Mouse (Mus musculus): Measurements from ENCODE around the gene Il11ra1. TPM values are rescaled to one million over a fixed set of nuclear protein-coding genes. Genes with fewer than 3 reads are reported as not detected.
"Not testable (repeated sequence)": the region's sequence is repeated elsewhere in the genome, so short reads cannot be mapped to it uniquely, and the experiment has no call there.

Il11ra1 gene
- polyA plus RNA-seq, 1 experiment: 24.8 TPM

DNA sequence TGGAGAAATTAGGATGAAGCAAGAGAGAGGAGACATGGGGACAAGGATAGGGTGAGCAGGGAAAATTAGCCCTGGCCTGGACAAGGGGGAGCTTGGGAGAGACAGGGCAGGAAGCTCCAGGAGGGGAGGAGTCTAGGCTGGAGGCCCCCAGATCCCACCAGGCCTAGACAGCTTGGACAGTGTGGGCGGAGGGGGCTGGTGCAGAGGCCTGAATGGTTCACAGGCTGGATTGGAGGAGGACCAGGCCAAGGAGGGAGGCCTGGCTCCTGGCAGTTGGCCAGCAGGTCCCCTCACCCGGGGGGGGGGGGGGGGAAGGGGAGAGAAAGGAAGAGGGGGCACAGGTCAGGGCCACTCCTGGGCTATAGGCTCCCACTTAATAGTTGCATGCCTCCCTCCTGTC lies 20.5 kb upstream of the Il11ra1 start:
- TF ChIP-seq CTCF (IDR thresholded peaks at IDR 0.05; ENCODE audit: extremely low read depth, insufficient read length, insufficient replicate concordance, low read depth, low read length) (no peak), POLR2A (IDR thresholded peaks at IDR 0.05; ENCODE audit: low read depth, low read length) (no peak)
- H3K27me3 ChIP-seq (ENCODE audit: control insufficient read depth, insufficient read depth, low read length): no peaks in the 10 kb centered on the region
- no peak overlapping the region for H3K27ac ChIP-seq (ENCODE audit: insufficient read depth, low read depth, low read length)
- H3K4me1 ChIP-seq (ENCODE audit: control insufficient read depth, insufficient read depth, insufficient read length, low read length): no peaks in the 10 kb centered on the region; the same call in 1 of the 2 replicates
- 82% methylated on average over 1 of the region's 2 CpGs for WGBS
- no peak overlapping the region for H3K4me3 ChIP-seq (ENCODE audit: low read depth, low read length)
- H3K36me3 ChIP-seq (ENCODE audit: control insufficient read depth, insufficient read depth, low read length): no peaks in the 10 kb centered on the region

DNA sequence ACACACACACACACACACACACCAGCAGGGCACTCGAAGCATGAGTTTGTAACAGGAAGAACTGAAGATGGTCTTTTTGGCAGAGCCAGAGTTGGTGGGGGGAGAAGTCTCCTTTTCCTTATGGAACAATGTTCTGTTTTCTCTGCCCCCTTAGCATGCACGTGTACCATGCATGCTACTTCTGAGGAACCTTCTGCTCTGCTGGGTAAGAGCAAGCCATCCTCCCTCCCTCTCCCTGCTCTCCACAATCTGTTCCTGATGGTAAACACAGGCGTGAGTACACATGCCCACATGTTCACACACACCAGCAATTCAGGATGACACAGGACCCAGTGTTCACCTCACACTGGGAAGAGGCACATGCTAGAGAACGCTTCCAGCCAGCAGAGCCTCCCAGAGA lies 18.6 kb upstream of the Il11ra1 start:
- H3K4me1 ChIP-seq (ENCODE audit: control insufficient read depth, insufficient read depth, insufficient read length, low read length): no peaks in the 10 kb centered on the region; the same call in 1 of the 2 replicates
- H3K36me3 ChIP-seq (ENCODE audit: control insufficient read depth, insufficient read depth, low read length): no peaks in the 10 kb centered on the region
- no peaks in the 10 kb centered on the region for H3K27me3 ChIP-seq (ENCODE audit: control insufficient read depth, insufficient read depth, low read length)
- TF ChIP-seq POLR2A (IDR thresholded peaks at IDR 0.05; ENCODE audit: low read depth, low read length) (no peak), CTCF (IDR thresholded peaks at IDR 0.05; ENCODE audit: extremely low read depth, insufficient read length, insufficient replicate concordance, low read depth, low read length) (no peak)
- WGBS: 38% methylated on average over 4 of the region's 4 CpGs
- H3K4me3 ChIP-seq (ENCODE audit: low read depth, low read length): no peak overlapping the region
- no peak overlapping the region for H3K27ac ChIP-seq (ENCODE audit: insufficient read depth, low read depth, low read length)

DNA sequence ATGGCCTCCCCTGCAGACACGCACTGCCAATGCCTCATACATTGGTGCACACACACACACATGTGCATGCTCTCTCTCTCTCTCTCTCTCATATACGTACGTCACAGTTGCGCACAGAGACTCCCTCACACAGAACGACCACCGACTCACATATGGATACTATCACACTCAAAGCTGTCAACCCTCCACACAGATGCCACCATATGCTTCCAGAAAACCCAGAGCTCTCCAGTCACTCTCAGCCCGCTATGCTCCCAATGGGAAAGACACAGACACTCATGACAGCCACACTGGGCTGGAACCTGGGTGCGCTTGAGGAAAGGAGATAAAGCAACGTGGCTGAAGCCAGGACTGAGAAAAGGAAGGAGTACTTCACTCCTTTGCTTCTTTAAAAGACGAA lies 17.8 kb upstream of the Il11ra1 start:
- no peaks in the 10 kb centered on the region for H3K4me1 ChIP-seq (ENCODE audit: control insufficient read depth, insufficient read depth, insufficient read length, low read length)
- no peaks in the 10 kb centered on the region for H3K36me3 ChIP-seq (ENCODE audit: control insufficient read depth, insufficient read depth, low read length)
- H3K27me3 ChIP-seq (ENCODE audit: control insufficient read depth, insufficient read depth, low read length): no peaks in the 10 kb centered on the region
- WGBS: 74% methylated on average over 10 of the region's 10 CpGs
- no peak overlapping the region for H3K4me3 ChIP-seq (ENCODE audit: low read depth, low read length)
- H3K27ac ChIP-seq (ENCODE audit: insufficient read depth, low read depth, low read length): no peak overlapping the region
- TF ChIP-seq CTCF (IDR thresholded peaks at IDR 0.05; ENCODE audit: extremely low read depth, insufficient read length, insufficient replicate concordance, low read depth, low read length) (no peak), POLR2A (IDR thresholded peaks at IDR 0.05; ENCODE audit: low read depth, low read length) (no peak)

DNA sequence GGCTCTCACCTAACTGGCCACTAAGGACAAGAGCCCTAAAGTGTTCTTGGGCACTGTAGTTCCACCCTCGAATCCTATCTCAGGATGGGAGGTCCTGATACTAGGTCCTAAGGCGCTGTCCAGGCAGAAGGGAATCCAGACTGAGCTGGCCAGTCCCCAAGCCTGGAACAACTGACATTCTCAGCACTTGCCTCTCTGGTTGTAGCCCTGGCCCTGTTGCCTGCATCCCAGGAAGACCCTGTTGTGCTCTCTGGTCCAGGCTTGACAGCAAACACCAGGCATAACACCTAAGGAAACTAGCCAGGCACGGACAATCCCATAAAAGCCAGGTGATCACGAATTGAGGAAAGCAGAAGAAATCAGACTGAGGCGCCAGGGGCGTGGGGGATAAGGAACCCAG lies 17.0 kb upstream of the Il11ra1 start:
- Histone ChIP-seq H3K27ac (ENCODE audit: insufficient read depth, low read depth, low read length) (no peak overlapping the region), H3K4me3 (ENCODE audit: low read depth, low read length) (no peak overlapping the region), H3K27me3 (ENCODE audit: control insufficient read depth, insufficient read depth, low read length) (no peaks in the 10 kb centered on the region), H3K4me1 (ENCODE audit: control insufficient read depth, insufficient read depth, insufficient read length, low read length) (no peaks in the 10 kb centered on the region), H3K36me3 (ENCODE audit: control insufficient read depth, insufficient read depth, low read length) (no peaks in the 10 kb centered on the region)
- no peak for TF ChIP-seq POLR2A (IDR thresholded peaks at IDR 0.05; ENCODE audit: low read depth, low read length)
- TF ChIP-seq CTCF (IDR thresholded peaks at IDR 0.05; ENCODE audit: extremely low read depth, insufficient read length, insufficient replicate concordance, low read depth, low read length): no peak
- WGBS: 33% methylated on average over 6 of the region's 6 CpGs

DNA sequence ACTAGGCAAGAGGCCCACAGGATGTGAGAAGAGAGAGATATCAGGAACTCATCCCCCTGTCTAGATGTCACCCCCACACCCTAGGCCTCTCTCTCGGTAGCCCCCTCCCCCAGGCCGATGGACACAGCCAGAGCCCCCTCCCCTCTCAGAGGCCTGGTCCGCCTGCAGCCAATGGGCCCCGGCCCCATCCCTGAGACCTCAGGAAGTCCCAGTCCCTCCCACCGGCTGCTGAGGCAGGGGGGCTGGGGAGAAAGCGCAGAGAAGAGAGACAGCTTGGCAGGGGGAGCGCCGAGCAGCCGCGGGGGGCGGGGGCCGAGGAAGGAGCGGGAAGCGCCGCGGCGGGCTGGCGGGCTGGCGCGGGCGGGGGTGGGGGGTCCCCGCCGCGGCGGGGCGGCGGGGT lies 16.5 kb upstream of the Il11ra1 start:
- H3K4me3 ChIP-seq (ENCODE audit: low read depth, low read length); H3K27me3 ChIP-seq (ENCODE audit: control insufficient read depth, insufficient read depth, low read length); H3K4me1 ChIP-seq (ENCODE audit: control insufficient read depth, insufficient read depth, insufficient read length, low read length); H3K27ac ChIP-seq (ENCODE audit: insufficient read depth, low read depth, low read length); H3K36me3 ChIP-seq (ENCODE audit: control insufficient read depth, insufficient read depth, low read length): not testable (repeated sequence)
- WGBS: 7% methylated on average over 5 of the region's 27 CpGs

DNA sequence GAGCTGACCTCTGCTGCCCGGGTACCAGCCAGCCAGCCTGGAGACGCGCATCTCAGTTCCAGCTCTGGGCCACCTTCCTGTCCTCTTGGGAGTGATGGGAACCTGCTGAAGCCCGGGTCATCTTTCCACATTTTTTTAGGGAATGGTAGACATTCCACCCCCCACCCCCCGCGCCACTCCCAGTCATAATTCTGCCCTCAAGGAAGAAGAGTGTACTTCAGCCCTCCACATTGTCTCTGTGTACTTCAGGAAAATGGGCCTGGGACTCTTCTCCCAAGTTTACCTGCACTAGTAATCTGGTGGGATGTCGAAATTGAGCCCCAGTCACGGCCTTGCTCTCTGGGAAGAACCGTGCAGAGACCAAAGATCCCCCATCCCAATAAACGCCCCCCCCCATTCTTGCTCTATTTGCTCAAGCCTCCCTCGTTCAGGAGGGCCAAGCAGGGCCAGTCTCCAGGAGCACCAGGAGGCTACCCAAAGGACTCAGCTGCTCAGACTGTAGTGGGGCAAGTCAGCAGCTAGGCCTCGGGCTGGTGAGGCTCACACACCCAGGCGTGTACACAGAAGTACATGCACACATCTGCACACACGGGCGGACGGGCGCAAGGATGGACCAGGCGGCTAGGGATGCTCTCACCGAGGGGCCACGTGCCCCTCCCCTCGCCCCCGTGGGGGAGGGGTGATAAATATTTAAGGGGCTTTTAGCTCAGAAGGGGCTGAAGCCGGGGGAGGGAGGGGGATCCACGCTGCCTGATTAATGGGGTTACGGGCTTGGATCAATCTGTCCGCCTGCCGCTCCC lies 15.5 kb upstream of the Il11ra1 start:
- not testable (repeated sequence) for H3K36me3 ChIP-seq (ENCODE audit: control insufficient read depth, insufficient read depth, low read length); H3K4me1 ChIP-seq (ENCODE audit: control insufficient read depth, insufficient read depth, insufficient read length, low read length); H3K27ac ChIP-seq (ENCODE audit: insufficient read depth, low read depth, low read length); H3K27me3 ChIP-seq (ENCODE audit: control insufficient read depth, insufficient read depth, low read length); H3K4me3 ChIP-seq (ENCODE audit: low read depth, low read length)
- 8% methylated on average over 27 of the region's 27 CpGs for WGBS

DNA sequence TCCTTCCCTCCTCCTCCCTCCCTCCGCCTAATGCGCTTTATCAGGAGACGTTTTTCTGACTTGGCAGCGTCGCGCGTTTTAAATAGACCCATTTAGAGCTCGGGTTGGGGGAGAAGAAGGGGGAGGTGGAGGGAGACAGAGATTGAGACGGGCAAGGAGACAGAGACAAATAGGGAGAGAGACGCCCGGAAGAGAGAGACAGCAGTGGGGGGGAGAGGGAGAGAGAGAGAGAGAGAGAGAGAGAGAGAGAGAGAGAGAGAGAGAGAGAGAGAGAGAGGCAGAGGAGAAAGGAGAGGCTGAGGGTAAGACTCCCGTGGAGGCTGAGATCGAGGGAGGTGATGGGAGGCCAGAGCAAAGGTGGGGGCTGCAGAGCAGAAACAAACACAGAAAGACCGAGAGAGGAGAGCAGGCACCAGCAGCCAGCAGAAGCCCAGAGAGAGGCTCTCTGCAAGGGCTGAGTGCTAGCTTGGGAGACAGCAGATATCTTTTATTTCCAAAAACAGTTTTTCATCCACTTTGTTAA lies 14.8 kb upstream of the Il11ra1 start:
- H3K4me1 ChIP-seq (ENCODE audit: control insufficient read depth, insufficient read depth, insufficient read length, low read length); H3K27me3 ChIP-seq (ENCODE audit: control insufficient read depth, insufficient read depth, low read length); H3K27ac ChIP-seq (ENCODE audit: insufficient read depth, low read depth, low read length); H3K36me3 ChIP-seq (ENCODE audit: control insufficient read depth, insufficient read depth, low read length); H3K4me3 ChIP-seq (ENCODE audit: low read depth, low read length): not testable (repeated sequence)
- WGBS: 4% methylated on average over 14 of the region's 14 CpGs

DNA sequence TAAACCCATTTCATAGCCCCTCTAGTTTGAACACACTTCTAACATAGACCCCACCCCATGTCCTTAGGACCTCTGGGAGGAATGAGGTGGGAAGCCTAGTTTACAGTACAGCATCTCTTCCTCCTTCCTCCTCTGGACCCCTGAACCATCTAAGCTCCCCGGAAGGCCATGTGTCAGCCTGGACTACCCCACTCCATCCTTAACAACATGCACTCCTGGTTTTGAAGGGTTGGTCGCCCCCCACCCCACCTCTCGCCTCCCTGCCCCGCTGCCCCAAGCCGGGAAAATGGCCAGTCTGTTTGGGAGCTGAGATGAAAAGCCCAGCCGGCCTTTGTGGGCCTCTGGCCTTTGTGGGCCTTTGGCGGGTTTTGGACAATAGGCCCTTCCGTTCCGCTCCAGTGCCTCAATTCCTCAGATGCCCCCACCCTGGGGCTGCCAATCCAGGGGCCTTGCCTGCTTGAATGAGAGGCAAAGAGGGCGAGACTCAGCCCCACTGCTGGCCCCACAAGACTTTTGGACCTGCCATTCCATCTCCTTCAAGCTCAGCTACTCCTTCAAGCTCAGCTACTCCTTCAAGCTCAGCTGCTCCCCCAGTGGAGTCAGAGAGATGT lies 13.8 kb upstream of the Il11ra1 start:
- H3K4me1 ChIP-seq (ENCODE audit: control insufficient read depth, insufficient read depth, insufficient read length, low read length); H3K27ac ChIP-seq (ENCODE audit: insufficient read depth, low read depth, low read length); H3K4me3 ChIP-seq (ENCODE audit: low read depth, low read length); H3K27me3 ChIP-seq (ENCODE audit: control insufficient read depth, insufficient read depth, low read length); H3K36me3 ChIP-seq (ENCODE audit: control insufficient read depth, insufficient read depth, low read length): not testable (repeated sequence)
- WGBS: 50% methylated on average over 10 of the region's 10 CpGs

DNA sequence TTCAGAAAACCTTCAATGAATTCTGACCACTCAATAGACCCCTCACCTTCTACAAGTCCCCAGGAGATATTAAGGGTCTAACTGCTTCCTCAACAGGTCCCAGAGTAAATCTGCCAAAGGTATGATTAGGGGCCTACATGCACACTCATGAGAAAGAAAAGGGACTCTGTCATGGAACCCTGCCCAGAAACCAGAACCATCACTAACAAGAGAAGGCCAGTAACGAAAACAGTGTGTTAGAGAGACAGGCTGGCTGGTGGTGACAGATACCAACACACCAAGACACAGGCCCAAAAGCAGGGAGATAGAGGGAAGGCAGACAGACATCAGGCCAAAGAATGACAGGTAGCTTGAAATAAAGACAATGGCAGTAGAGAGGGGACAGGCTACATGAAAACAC lies 11.2 kb upstream of the Il11ra1 start:
- H3K4me3 ChIP-seq (ENCODE audit: low read depth, low read length); H3K27ac ChIP-seq (ENCODE audit: insufficient read depth, low read depth, low read length); H3K36me3 ChIP-seq (ENCODE audit: control insufficient read depth, insufficient read depth, low read length); H3K27me3 ChIP-seq (ENCODE audit: control insufficient read depth, insufficient read depth, low read length); H3K4me1 ChIP-seq (ENCODE audit: control insufficient read depth, insufficient read depth, insufficient read length, low read length): not testable (repeated sequence)
- WGBS: 63% methylated on average over 1 of the region's 1 CpGs

DNA sequence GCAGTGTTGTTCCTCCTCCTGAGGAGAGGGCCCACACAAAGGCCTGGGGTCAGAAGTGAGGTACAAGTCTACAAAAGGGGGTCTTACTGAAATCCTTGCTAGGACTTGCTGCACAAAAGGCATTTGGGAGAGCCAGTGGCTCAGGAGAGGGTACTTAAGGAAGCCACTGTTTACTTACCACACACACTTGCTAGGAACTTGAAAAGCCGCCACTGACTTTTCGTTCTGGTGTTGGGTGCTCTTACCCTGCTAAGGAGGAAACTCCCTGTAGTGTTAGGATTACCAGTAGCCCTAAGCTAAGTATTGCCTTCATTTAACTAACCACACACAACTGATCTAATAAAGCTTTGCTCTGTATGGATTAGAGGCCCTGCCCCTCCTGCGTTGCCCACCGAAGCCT lies 9.8 kb upstream of the Il11ra1 start:
- not testable (repeated sequence) for H3K27me3 ChIP-seq (ENCODE audit: control insufficient read depth, insufficient read depth, low read length); H3K36me3 ChIP-seq (ENCODE audit: control insufficient read depth, insufficient read depth, low read length); H3K27ac ChIP-seq (ENCODE audit: insufficient read depth, low read depth, low read length); H3K4me3 ChIP-seq (ENCODE audit: low read depth, low read length); H3K4me1 ChIP-seq (ENCODE audit: control insufficient read depth, insufficient read depth, insufficient read length, low read length)
- no CpG with 5 or more reads among the region's 4 CpGs for WGBS

DNA sequence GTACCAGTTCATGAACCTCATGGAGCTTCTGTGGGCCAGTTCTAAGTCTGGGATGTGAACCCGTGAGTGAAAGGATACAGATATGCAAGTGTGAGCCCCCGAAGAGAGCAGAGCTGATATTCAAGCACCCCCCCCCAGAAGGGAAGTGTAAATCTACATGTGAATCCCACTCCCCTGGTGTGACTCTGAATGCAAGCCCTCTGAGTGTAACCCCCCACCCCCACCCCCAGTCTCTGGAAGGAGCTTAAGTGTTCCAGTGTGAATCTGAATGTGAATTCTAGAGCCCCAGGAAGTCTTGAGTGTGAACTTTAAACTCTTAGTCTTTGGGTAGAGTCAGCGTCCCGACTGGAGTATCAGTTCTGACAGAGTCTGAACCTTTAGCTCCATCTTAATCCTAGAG lies 6.3 kb upstream of the Il11ra1 start:
- not testable (repeated sequence) for H3K36me3 ChIP-seq (ENCODE audit: control insufficient read depth, insufficient read depth, low read length); H3K27ac ChIP-seq (ENCODE audit: insufficient read depth, low read depth, low read length); H3K4me1 ChIP-seq (ENCODE audit: control insufficient read depth, insufficient read depth, insufficient read length, low read length); H3K4me3 ChIP-seq (ENCODE audit: low read depth, low read length); H3K27me3 ChIP-seq (ENCODE audit: control insufficient read depth, insufficient read depth, low read length)
- WGBS: 16% methylated on average over 4 of the region's 4 CpGs
